Mouse (Mus musculus) midbrain, postnatal 0 days (tissue): ENCODE measurements at regions not wholly inside any gene's neighbourhood (a gene's known extent, or its start where the extent isn't known, plus 50 kb on each side); places are given as distances from the start of the nearest gene placed in this dataset.

Source experiments
- ATAC-seq: fragments of 200-750 bp; cut with Nextera tagmentation; 2 replicates; pipeline ENCODE4 v1.8.0; 2017; ENCODE audit warnings: moderate number of reproducible peaks, mild to moderate bottlenecking, moderate TSS enrichment, moderate library complexity; ENCODE audit not compliant: low FRiP score
- DNase-seq: peaks from one replicate; pipeline ENCODE4 v3.0.0-alpha.2; 2015; ENCODE audit warnings: low spot score
- H3K27ac ChIP-seq: fragments of 300-500 bp; sonication (generic); 2 replicates; pipeline ENCODE4 v1.5.1; 2014; ENCODE audit warnings: low read depth, mild to moderate bottlenecking, low read length, mixed read lengths
- H3K27me3 ChIP-seq: fragments of 300-500 bp; sonication (generic); 2 replicates; pipeline ENCODE4 v1.6.1; 2014; ENCODE audit warnings: low read length, control low read depth, mixed read lengths; ENCODE audit not compliant: insufficient read depth
- H3K36me3 ChIP-seq: fragments of 300-500 bp; sonication (generic); 2 replicates; pipeline ENCODE4 v1.6.1; 2014; ENCODE audit warnings: low read length, control low read depth, mixed read lengths; ENCODE audit not compliant: insufficient read depth
- H3K4me1 ChIP-seq: fragments of 300-500 bp; sonication (generic); 2 replicates; pipeline ENCODE4 v1.6.1; 2014; ENCODE audit warnings: mild to moderate bottlenecking, control low read depth, antibody characterized with exemption, low read length, mixed read lengths; ENCODE audit not compliant: insufficient read depth
- H3K4me2 ChIP-seq: fragments of 300-500 bp; sonication (generic); 2 replicates; pipeline ENCODE4 v1.6.1; 2014; ENCODE audit warnings: low read depth, mild to moderate bottlenecking, low read length, mixed read lengths; ENCODE audit not compliant: poor library complexity, severe bottlenecking
- H3K4me3 ChIP-seq: fragments of 300-500 bp; sonication (generic); 2 replicates; pipeline ENCODE4 v1.5.1; 2014; ENCODE audit warnings: low read depth, mild to moderate bottlenecking, low read length, moderate library complexity
- H3K9ac ChIP-seq: fragments of 300-500 bp; sonication (generic); replicated peaks from 2 replicates; pipeline ENCODE4 v1.6.1; 2014; ENCODE audit warnings: mild to moderate bottlenecking, low read length, moderate library complexity, mixed read lengths; ENCODE audit not compliant: poor library complexity, severe bottlenecking
- H3K9me3 ChIP-seq: fragments of 300-500 bp; sonication (generic); 2 replicates; pipeline ENCODE4 v1.6.1; 2016; ENCODE audit warnings: low read length, control low read depth
- CTCF ChIP-seq: IDR thresholded peaks from 2 replicates; pipeline ENCODE4 v1.5.1; 2016; ENCODE audit warnings: antibody characterized with exemption, mild to moderate bottlenecking
- WGBS: fragments of 180-500 bp; shearing (Covaris S2); extraction: QIAGEN DNeasy Blood & Tissue Kit; methylation state at CpG from one replicate; pipeline ENCODE4 v1.1.7; 2014; 5-methylcytosine and 5-hydroxymethylcytosine counted together

DNA sequence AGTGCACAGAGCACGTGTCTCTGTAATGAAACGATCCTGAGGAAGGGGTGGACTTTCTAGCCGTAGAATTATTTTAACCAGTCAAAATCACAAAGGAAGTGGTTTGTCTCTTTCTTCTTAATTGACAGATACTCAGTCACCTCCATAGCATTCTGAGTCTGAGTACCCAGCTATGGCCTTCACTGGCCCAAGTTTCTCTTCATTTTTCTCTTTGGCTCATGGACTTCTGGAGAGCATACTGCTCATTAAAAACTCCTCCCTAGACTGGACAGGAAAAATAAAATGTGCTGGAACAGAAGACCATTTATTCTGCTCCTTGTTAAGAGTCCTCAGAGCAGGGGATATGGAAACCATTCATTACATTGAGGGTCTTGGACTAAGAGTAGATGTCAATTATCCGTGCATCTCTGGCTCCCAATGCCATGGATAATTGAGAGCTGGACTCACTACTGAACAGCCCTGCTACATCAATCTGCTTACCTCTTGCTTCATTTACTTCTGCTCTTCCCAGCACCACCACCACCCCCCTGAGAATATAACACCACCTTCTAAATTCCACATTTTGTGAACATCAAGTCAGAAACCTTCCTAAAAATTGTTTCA lies 287.5 kb upstream of the Intu start:
- H3K9me3 ChIP-seq = no peaks in the 10 kb centered on the region

DNA sequence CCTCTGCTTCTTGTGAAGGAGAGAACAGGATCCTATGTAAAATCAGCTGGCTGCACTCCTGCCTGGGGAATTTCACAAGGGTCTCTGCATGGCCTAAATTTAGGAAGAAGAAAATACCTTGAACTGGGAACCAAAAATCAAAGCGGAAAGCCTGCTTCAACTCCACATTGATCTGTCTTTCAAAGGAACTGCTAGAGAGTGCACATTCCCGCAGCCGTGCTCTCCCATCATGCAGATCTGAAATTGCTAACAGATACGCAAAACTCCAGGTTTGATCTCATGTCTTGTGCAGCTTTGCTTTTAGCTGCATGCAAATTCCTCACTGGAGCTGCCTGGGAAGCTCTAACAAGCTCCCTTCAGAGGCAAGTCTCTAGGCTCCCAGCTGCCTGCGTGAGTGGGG lies 276.7 kb upstream of the Intu start:
- DNase-seq (no peak), ATAC-seq (no peak)
- Histone ChIP-seq H3K27ac (no peak overlapping the region), H3K9ac (no peak overlapping the region), H3K4me1 (no peaks in the 10 kb centered on the region), H3K27me3 (no peaks in the 10 kb centered on the region), H3K9me3 (no peaks in the 10 kb centered on the region), H3K36me3 (no peaks in the 10 kb centered on the region), H3K4me3 (no peak overlapping the region), H3K4me2 (no peak overlapping the region)
- 54% methylated on average over 5 of the region's 5 CpGs for WGBS
- TF ChIP-seq CTCF = no peak

More for the DNA sequence above, 287.5 kb upstream of the Intu start:
- Histone ChIP-seq H3K36me3 (no peaks in the 10 kb centered on the region), H3K4me3 (no peak overlapping the region), H3K27ac (no peak overlapping the region), H3K9ac (no peak overlapping the region), H3K27me3 (no peaks in the 10 kb centered on the region), H3K4me1 (no peaks in the 10 kb centered on the region), H3K4me2 (no peak overlapping the region)
- DNase-seq (no peak), ATAC-seq (no peak)
- TF ChIP-seq CTCF = no peak
- WGBS = 79% methylated on average over 4 of the region's 4 CpGs

DNA sequence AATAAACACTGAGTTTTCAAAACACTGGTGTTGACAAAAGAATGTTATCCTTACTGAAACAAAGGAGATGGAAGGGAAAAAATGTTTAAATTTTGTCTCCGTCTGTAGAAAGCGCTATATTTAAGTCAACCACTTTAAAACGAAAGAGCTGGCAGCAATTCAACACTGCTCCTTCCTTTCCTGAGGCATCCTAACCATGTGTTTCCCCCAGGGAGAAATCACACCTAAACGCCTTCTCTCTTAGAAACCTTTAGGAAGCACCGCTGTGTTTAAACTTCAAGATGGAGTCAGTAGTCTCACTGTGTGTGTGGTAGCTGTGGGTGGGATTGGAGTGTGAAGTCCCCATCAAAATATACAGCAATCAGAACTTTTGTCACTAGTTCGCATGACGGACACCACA lies 268.6 kb upstream of the Intu start:
- WGBS = 80% methylated on average over 7 of the region's 7 CpGs
- Histone ChIP-seq H3K36me3 (no peaks in the 10 kb centered on the region), H3K4me1 (no peaks in the 10 kb centered on the region), H3K27ac (no peak overlapping the region), H3K27me3 (no peaks in the 10 kb centered on the region), H3K9me3 (no peaks in the 10 kb centered on the region), H3K9ac (no peak overlapping the region), H3K4me2 (no peak overlapping the region), H3K4me3 (no peak overlapping the region)
- ATAC-seq (no peak), DNase-seq (no peak)
- no peak for TF ChIP-seq CTCF

- Histone ChIP-seq H3K9ac (no peak overlapping the region), H3K4me2 (no peak overlapping the region), H3K9me3 (no peaks in the 10 kb centered on the region), H3K27ac (no peak overlapping the region), H3K27me3 (no peaks in the 10 kb centered on the region), H3K4me1 (no peaks in the 10 kb centered on the region), H3K36me3 (no peaks in the 10 kb centered on the region), H3K4me3 (no peak overlapping the region)
- no peak for ATAC-seq
- no peak for DNase-seq
- no peak for TF ChIP-seq CTCF
- WGBS = 83% methylated on average over 1 of the region's 1 CpGs
These were observed 263.6 kb upstream of the Intu start for GRCm38 (mm10) chr3:40267514-40267913.

- no peak for ATAC-seq
- Histone ChIP-seq H3K27me3 (no peaks in the 10 kb centered on the region), H3K4me3 (no peak overlapping the region), H3K9me3 (no peaks in the 10 kb centered on the region), H3K9ac (no peak overlapping the region), H3K4me1 (no peaks in the 10 kb centered on the region), H3K4me2 (no peak overlapping the region), H3K36me3 (no peaks in the 10 kb centered on the region), H3K27ac (no peak overlapping the region)
- no peak for TF ChIP-seq CTCF
- DNase-seq = peak; percentile 57
- 88% methylated on average over 1 of the region's 1 CpGs for WGBS
These were observed 248.2 kb upstream of the Intu start for GRCm38 (mm10) chr3:40282926-40283325.

DNA sequence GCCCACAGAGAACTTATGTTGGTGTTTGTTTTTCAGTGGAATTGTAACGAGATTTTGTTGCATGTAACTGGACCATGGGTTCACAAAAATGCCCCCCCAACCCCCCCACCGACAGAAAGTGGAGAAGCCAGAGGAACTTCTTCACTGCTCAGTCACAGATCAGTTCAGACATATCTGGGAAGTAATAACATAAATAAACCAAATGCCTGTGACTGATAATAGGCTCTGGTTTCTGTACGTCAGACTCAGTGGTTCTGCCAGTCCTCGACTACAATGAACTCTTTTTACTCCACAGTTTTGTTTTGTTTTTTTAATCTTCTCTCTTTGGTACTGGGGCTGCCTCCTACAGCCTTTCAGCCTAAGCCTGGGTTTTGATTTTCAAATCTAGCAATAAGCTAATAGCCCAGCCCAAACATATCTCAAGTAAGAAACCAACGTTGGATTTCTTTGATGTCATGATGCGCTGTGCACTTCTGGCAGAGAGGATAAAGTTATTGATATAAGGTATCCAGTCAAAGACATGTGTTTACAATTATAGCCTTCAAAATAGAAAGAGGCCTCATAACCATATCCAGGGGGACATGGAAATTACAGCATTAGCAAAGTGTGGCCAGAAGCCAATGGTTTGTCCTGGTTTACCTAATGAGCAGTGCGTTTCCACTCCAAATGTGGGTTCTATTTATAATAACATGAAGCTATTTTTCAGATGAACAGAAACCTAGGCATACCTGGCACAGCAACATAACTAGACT lies 244.0 kb upstream of the Intu start:
- Histone ChIP-seq H3K9me3 (no peaks in the 10 kb centered on the region), H3K27me3 (no peaks in the 10 kb centered on the region), H3K4me1 (no peaks in the 10 kb centered on the region), H3K9ac (no peak overlapping the region), H3K27ac (no peak overlapping the region), H3K4me3 (no peak overlapping the region), H3K4me2 (no peak overlapping the region), H3K36me3 (no peaks in the 10 kb centered on the region)
- DNase-seq (no peak), ATAC-seq (no peak)
- WGBS = 64% methylated on average over 7 of the region's 7 CpGs
- TF ChIP-seq CTCF = no peak
